Mouse (Mus musculus): ENCODE data around the gene Mier2. TPM values are rescaled to one million over a fixed set of nuclear protein-coding genes. Genes with fewer than 3 reads are reported as not detected.

Gene Mier2
- 105 and 110 TPM in 2 replicates for polyA plus RNA-seq (2012; rRNA removed)

DNA sequence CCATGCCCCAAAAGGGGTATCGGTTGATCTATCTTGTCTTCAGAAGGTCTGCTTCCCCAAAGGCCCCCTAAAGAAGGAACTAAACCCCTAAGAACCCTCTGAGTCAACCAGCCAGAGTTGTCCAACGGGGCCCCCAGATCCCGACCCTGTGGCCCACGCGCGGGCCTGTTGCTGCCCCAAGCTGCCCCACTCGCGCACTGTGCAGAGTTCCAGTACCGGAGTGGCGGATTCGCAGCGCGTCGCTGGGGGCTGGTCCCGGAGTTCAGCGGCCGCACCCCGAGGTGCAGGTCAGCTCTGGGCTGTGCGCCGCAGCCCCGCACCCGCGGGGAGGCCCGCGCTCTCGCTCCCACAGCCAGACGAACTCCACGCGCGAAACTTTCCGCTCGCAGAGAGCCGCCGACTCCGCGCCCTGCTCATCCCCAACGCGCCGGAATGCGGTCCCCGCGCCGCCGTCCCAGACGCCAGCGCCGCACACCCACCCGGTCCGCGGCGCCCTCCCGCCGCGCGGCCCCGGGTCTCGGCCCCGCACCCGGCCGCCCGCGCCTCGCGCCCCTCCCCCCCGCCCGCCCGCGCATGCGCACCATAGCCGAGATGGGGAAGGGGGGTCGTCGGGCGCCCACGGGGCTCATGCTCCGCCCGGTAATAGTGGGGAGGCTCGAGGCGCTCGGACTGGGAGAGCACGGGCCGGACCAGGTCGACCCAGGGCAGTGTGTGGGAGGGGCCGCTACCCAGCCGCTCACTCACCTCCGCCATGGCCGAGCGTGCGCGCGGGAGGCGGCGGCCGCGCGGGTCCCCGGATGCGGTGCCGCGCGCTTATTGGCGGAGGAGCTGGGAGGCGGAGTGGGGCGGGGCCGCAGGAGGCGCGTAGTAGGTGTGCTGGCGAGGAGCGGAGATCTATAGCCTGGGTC is at the start of gene Mier2:
Gene Mier2 (minus strand): TSS at position 870 of the 908 bp plus-strand sequence.

DNA sequence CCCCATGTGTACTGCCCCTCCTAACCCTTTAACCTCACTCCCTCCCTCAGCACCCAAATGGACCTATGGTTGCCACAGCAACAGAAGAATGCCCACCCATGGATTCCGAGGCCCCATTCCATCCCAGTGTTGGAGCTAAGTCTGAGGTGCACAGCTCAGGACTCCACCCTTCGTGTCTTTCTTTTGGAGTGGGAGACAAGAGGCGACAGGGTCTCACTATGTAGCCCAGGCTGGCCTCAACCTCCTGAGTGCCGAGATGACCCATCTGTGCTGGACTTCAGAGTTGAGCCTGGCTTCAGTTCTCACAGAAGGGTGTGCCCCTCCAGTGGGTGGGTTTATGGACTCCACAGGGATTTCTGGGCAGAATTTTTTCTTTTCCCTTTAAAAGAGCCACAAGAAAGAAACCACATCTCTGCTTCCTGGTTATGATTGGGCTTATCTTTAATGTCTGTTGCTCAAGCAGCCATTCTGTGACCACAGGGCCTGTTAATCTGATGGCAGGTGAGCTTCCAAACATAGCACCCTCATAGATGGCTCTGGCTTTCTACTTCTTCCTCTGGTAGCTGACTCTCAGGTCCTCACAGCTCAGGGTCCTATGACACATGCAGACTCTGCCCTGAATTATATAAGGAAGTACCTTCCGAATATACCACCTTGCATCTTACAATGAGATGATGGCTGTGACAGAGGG is 32.2 kb upstream of the Mier2 start, which contains the start of gene Theg:
Gene Theg (minus strand): TSS at position 271 of the 691 bp plus-strand sequence.

DNA sequence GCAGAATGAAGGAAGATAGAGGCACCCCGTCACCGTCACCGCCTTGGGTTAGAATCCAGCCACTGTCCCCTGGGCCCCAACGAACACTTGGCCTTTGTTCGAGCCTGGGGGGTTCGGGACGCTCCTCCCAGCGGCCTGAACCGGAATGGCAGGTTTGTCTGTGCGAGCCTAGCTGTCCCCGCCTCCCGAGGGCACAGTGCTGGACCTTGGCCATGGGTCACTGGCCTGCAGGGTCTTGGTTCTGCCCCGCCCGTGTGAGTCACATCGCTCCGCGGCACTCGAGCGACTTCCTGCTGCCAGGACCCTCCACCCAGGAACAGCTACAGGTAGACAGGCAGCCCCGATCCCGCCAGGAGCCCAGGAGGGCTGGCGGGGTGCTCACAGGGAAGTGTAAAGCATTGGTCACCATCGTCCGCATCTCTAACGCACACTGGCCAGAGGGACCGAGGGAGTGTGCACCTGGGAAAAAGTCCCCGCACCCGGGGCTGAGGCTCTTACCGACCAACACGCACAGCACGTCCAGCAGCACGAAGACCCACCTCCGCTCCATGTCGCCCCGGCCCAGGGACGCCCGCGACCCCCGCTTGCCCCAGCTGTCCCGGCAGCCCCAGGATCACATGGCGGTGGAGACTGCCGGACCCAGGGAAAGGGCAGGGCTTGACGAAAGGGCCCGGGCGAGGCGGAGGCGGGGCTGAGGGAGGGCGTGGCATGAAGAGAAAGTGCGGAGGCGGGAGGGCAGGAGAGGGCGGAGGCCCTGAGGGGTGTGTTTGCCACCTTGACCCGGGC is 21.7 kb downstream of the Mier2 start, which contains the start of gene Plpp2:
Gene Plpp2 (minus strand): TSS at position 671 of the 786 bp plus-strand sequence.

Other genes starting within 250 kb of the Mier2 start
- not detected in 2 replicates for gene Vmn2r82, start 198.7 kb downstream of the Mier2 start, polyA plus RNA-seq (2012; rRNA removed)
- not detected in 2 replicates for gene Vmn2r83, start 86.5 kb downstream of the Mier2 start, polyA plus RNA-seq (2012; rRNA removed)
- gene Plpp2, start 21.4 kb downstream of the Mier2 start, polyA plus RNA-seq (2012; rRNA removed) = 211 and 290 TPM in 2 replicates
- not detected in 2 replicates for gene Theg, start 32.1 kb upstream of the Mier2 start, polyA plus RNA-seq (2012; rRNA removed)
- 2.9 and 3.5 TPM in 2 replicates for gene C2cd4c, start 58.8 kb upstream of the Mier2 start, polyA plus RNA-seq (2012; rRNA removed)
- gene Shc2, start 82.7 kb upstream of the Mier2 start, polyA plus RNA-seq (2012; rRNA removed) = 4.8 and 5.3 TPM in 2 replicates
- gene Odf3l2, start 90.5 kb upstream of the Mier2 start, polyA plus RNA-seq (2012; rRNA removed) = not detected in 2 replicates
- 6.3 and 9.1 TPM in 2 replicates for gene Madcam1, start 109.4 kb upstream of the Mier2 start, polyA plus RNA-seq (2012; rRNA removed)
- 105 and 121 TPM in 2 replicates for gene Tpgs1, start 114.2 kb upstream of the Mier2 start, polyA plus RNA-seq (2012; rRNA removed)
- 155 and 246 TPM in 2 replicates for gene Cdc34, start 127.0 kb upstream of the Mier2 start, polyA plus RNA-seq (2012; rRNA removed)
- 0.47 and 0.66 TPM in 2 replicates for gene Gzmm, start 133.8 kb upstream of the Mier2 start, polyA plus RNA-seq (2012; rRNA removed)
- gene Bsg, start 149.3 kb upstream of the Mier2 start, polyA plus RNA-seq (2012; rRNA removed) = 1,066 and 1,188 TPM in 2 replicates
- gene Hcn2, start 161.4 kb upstream of the Mier2 start, polyA plus RNA-seq (2012; rRNA removed) = 23.7 and 26.9 TPM in 2 replicates
- gene Polrmt, start 191.4 kb upstream of the Mier2 start, polyA plus RNA-seq (2012; rRNA removed) = 71.0 and 77.4 TPM in 2 replicates
- 0.13 TPM in 1 of 2 replicates, not detected in the other for gene Fgf22, start 199.9 kb upstream of the Mier2 start, polyA plus RNA-seq (2012; rRNA removed)
- 192 and 253 TPM in 2 replicates for gene Rnf126, start 211.8 kb upstream of the Mier2 start, polyA plus RNA-seq (2012; rRNA removed)
- gene Fstl3, start 222.1 kb upstream of the Mier2 start, polyA plus RNA-seq (2012; rRNA removed) = 42.9 and 43.6 TPM in 2 replicates
- gene Prss57, start 235.8 kb upstream of the Mier2 start, polyA plus RNA-seq (2012; rRNA removed) = 0.06 and 0.23 TPM in 2 replicates
- 35.1 and 37.1 TPM in 2 replicates for gene Palm, start 238.4 kb upstream of the Mier2 start, polyA plus RNA-seq (2012; rRNA removed)

All from colon, adult 2 months (tissue).